Mouse (Mus musculus) splenic B cell, adult 2 months (primary cell): ENCODE results near the gene Shprh.
"Not testable (repeated sequence)": the region's sequence is repeated elsewhere in the genome, so short reads cannot be mapped to it uniquely, and the experiment has no call there.

Experiments
- DNase-seq: peaks from one replicate; pipeline ENCODE4 v3.0.0-alpha.2; 2011; ENCODE audit warnings: low read depth, low spot score
- H3K27me3 ChIP-seq: 2 replicates; pipeline ENCODE4 v1.6.1; 2012; ENCODE audit warnings: mild to moderate bottlenecking, low read length, moderate library complexity, mixed read lengths; ENCODE audit not compliant: control insufficient read depth, poor library complexity, insufficient read depth, severe bottlenecking
- H3K36me3 ChIP-seq: 2 replicates; pipeline ENCODE4 v1.6.1; 2012; ENCODE audit warnings: mild to moderate bottlenecking, low read length, moderate library complexity, mixed read lengths; ENCODE audit not compliant: control insufficient read depth, poor library complexity, insufficient read depth, severe bottlenecking

Shprh gene

DNA sequence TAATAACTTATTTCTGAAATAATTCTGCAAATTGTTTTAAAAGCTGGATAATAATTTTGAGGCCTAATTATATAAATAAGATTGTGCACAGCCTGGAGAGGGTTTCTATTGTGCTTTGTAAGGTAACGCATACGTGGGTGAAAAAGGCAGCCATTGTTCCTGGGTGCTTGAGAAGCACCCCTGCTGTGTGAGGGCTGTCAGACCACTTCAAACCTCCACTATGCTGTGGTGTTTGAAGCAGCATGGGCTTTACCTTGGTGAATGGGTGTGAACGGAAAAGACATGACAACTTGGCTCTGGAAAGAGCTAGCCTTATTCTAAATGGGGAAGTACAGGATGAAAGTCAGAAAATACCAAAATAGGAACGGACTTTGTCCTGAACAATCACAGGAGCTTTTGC lies 50.8 kb downstream of the Shprh start:
- DNase-seq, result no peak
- H3K36me3 ChIP-seq, result peaks cover 4% of the 10 kb centered on the region; the same call in 1 of the 2 replicates
- H3K27me3 ChIP-seq, result no peaks in the 10 kb centered on the region

DNA sequence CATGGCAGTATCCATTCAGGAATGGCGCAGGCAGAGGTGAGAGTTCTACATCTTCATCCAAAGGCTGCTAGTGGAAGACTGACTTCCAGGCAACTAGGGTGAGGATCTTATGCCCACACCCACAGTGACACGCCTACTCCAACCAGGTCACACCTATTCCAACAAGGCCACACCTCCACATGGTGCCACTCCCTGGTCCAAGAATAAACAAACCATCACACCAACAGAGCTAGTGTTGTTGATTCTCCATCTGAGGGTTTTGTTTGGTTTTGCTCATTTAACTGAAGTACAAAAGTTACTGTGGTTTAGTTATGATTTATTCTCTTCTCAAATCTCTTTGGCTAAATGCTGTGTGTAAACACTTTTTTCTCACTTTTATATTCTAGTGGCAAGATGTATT lies 56.7 kb downstream of the Shprh start:
- H3K36me3 ChIP-seq, result peaks cover 14% of the 10 kb centered on the region

DNA sequence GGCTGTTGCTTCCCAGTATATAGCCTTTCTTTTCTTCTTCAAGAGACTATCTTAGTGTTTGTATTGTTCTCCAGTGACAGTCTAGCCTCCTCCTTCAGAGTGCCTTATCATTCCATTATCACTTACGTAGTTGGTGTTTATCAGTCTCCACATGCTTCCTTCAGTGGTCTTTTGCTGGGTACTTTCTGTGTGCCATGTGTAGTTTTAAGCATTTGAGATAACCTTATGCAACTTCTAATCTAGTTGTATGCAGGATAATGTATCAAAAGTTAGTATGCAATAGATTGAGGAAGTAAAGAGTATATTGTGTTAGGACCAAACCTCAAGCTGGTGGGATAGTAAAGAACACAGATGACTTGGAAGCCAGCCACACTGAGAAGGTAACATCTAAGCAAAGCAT lies 59.4 kb downstream of the Shprh start:
- no peak for DNase-seq
- no peaks in the 10 kb centered on the region for H3K27me3 ChIP-seq
- peaks cover 16% of the 10 kb centered on the region for H3K36me3 ChIP-seq

More for the DNA sequence above, 56.7 kb downstream of the Shprh start:
- DNase-seq, H3K27me3 ChIP-seq: not testable (repeated sequence)

DNA sequence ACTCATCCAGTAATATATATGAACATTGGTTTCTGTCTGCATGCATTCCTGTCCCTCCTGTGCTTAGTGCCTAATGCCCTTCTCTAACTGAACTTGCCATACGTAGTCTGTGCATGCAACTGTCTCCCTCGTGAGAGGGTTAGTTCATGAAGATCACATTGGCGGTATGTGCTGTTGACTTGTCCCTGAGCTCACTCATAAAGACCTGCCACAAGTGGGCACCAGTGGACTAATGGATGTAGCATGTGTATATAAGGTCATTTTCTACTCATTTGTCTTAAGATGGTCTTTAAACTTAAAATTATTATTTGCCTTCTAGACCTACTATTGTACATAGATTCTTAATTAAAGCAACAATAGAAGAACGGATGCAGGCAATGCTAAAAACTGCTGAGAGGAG lies 62.8 kb downstream of the Shprh start:
- H3K36me3 ChIP-seq, result peaks cover 10% of the 10 kb centered on the region
- no peaks in the 10 kb centered on the region for H3K27me3 ChIP-seq
- DNase-seq, result peak; percentile 13

DNA sequence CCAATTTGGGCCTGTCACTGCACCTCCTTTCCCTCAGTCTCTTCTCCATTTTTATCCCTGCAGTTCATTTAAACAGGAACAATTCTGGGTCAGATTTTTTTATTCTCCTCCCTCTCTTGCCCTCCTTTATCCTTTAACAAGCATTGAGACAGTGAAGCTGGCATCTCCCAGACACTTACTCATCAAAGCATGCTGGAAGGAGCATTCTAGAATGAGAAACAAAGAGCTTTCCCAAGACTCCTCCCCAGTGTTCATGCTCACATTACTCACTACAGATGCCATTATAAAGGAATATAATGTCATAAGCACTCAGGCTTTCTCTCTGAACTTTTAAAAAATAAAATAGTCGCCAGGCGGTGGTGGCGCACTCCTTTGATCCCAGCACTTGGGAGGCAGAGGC lies 77.2 kb downstream of the Shprh start:
- no peak for DNase-seq
- H3K27me3 ChIP-seq, result no peaks in the 10 kb centered on the region

DNA sequence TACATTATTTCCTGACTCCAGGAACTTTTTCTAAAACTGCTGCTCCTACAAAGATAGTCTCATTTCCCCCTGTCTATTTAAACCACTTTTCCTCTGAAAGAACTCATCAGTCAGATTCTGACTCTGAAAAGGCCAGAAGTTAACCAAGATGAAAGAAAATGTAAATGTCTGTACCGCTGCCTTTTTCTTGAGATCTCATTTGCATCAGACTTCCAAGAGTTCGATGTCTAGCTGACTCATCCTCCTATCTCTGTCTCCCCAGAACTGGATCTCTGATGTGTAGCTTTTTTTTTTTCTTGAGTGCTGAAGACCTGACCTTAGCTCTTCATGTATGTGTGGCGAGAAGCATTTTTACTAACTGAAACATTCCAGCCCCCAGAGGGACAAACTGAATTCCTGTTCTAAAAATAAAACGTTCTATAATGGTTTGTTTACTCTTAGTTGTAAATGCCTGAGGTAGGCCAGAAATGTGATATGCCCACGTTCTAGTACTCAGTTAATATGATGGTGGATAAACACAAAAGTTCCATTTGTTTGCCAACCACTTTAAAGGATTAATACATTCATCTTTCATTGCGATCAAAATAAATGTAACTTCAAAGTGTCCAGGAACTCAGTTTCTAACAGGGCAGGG lies 80.4 kb downstream of the Shprh start:
- no peak for DNase-seq
- Histone ChIP-seq H3K36me3 (no peaks in the 10 kb centered on the region), H3K27me3 (no peaks in the 10 kb centered on the region)

More for the DNA sequence above, 77.2 kb downstream of the Shprh start:
- no peaks in the 10 kb centered on the region for H3K36me3 ChIP-seq

DNA sequence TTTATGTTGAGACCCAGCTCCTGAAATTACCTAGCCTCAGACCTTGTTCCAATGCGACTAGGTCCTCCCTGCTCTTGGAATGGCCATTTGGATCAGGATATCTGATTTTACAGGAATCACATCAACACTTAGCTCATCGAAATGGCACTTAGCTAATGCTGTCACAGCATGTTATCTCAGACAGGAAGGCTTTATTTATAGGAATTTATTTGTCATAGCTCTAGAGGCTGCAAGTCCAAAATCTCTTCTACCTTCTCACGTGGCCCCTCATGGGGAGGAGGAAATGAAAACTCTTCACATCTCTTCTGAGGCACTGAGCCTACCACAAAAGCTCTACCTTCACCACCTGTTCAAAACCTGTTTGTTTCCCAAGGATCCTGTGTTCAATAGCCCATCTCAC lies 84.0 kb downstream of the Shprh start:
- Histone ChIP-seq H3K27me3 (no peaks in the 10 kb centered on the region), H3K36me3 (no peaks in the 10 kb centered on the region)
- DNase-seq, result no peak

DNA sequence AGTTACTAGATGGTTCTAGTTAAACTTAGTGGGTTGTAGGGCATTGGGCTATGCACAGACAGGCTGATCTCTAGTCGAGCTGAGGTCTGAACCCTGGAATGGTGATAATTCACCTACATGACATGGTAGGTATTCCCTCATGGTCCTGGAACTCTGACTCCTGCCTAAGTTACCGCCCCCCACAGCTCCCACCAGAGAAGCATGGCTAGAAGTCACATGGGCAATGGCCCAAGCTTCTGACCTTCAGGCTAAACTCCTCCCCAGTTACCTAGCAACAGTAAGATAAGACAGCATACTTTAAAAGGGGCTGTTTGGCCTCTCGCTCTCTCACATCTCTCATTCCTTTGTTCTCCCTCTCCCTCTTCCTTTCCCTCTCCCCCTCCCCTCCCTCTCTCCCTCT lies 93.8 kb downstream of the Shprh start:
- DNase-seq, H3K27me3 ChIP-seq, H3K36me3 ChIP-seq: not testable (repeated sequence)

DNA sequence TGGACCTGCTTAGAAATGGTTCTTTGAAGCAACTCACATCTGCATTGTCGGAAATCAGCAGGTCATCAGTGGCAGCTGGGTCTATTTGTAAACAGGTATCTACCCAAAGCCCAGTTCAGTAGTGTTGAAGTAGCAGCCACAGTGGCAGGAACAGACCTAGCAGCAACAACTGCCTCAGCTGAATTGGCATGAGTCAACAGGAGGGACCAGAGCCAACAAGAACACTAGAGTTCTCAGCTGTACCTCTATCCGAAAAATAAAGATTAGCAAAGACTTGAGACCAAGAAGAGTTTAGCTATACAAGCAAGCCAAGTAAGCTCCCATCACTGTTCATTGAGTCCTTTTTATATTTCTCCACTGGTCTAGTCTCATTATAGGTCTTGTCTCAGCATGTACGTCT lies 99.0 kb downstream of the Shprh start:
- H3K36me3 ChIP-seq, result no peaks in the 10 kb centered on the region
- DNase-seq, result no peak
- H3K27me3 ChIP-seq, result no peaks in the 10 kb centered on the region

DNA sequence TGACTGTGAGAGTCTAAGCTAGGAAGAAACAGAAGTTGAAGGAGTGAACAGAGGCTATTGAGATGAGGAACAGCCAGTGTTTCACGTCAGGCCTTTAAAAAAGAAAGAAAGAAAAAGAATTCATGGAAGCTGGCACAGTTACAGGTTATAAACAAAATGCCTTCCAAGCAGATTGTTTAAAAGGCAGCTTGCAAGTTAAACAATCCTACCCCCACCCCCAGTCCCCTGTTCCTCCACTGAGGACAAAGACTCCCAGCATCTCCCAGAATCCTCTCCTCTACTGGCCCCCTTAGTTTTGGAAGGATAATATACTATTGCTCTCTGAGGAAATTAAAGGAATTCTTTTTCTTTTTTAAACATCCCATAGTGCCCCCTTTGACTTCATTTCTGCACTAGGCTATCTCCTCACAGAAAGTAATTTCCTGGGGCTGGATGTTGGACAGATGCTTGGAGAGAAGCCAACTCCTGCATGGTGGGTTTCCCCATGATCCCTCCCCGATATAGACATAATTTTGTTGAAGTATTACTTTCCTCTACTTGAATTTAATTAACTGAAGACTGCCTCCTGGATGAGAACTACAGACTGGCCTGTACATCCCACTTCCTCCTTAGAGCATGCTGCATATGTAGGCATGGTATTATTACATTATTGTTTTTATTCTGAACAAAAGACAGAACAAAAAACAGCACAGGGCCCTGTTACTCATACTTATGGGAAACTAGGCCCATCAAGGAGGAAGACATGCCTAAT lies 101.2 kb downstream of the Shprh start:
- DNase-seq, result no peak
- Histone ChIP-seq H3K27me3 (no peaks in the 10 kb centered on the region), H3K36me3 (no peaks in the 10 kb centered on the region)

DNA sequence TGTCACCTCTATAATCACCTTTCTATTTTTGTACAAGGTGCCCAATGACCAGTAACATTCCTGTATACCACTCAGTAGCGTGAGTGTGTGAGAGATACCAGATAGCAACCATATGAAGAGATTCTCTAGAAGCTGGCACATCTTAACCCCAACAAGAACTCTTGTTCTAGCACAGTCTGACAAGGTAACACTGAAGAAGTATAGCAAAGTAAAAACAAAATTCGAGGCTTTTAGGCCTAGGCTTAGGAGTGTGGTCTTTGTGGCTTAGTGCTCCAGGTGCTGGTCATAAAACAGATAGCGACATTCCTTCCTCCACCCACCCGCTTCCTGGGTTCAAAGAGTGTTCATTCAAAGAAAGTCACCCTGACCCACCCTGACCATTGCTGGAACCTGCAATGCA lies 104.4 kb downstream of the Shprh start:
- not testable (repeated sequence) for DNase-seq, H3K27me3 ChIP-seq, H3K36me3 ChIP-seq

DNA sequence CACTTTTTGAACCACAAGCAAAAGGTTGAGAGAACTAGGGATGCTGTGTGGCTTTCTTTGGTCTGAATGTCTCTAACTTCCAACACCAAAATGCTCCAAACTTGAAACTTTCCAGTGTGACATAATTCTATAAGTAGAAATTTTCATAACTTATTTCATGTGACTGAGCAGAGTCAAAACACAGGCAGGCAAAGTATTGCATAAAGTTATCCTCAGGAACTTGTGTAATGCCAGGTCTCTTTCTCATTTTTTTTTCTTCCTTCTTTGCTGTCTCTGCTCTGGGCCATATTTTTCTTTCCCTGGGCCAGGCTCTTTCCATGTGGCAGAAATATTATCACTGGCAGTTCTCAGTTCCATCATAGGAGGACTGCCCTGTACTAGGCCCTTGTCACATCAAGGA lies 110.9 kb downstream of the Shprh start:
- DNase-seq, result no peak
- H3K36me3 ChIP-seq, result no peaks in the 10 kb centered on the region

DNA sequence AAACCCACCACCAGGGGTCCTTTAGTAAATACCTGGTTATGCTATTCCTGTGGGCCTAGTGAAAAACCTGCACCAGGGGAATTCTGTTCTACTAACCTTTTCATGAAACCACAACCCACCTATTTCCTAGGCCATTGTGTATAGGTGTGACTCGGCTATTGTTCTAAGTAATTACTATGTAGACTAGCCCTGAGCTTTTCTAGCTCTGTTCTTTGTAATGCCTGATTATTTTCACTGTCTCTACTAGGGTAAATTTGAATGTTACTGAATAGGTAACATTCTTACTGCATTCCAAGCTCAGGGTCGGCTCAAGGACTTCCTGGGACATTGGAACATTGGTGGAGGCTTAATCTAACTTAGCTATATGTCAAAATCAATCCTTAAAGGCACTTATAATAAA lies 113.1 kb downstream of the Shprh start:
- DNase-seq, H3K27me3 ChIP-seq, H3K36me3 ChIP-seq: not testable (repeated sequence)

More for the DNA sequence above, 110.9 kb downstream of the Shprh start:
- H3K27me3 ChIP-seq, result no peaks in the 10 kb centered on the region

DNA sequence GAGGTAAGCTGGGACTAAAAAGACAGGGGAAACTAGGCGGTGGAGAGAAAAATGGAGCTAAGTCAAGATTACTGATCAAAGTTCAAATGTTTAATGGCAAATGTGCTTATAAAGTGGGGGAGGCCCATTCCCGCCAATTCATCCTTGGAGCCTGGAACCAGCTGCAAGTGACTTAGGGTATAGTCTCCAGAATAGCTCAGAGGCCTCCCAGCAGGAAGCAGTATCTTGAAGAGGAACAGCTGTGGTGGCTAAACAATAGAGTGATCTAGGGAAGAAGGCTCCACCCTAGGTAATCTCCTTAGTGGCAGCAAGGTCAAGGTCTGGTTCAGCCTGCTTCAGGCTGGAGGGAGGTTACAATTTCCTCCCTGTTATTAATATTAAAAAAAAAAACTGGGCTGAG lies 114.6 kb downstream of the Shprh start:
- not testable (repeated sequence) for H3K27me3 ChIP-seq, H3K36me3 ChIP-seq, DNase-seq
